17 mouse cellular contexts compared by ENCODE assay signal in the genomic region with DNA sequence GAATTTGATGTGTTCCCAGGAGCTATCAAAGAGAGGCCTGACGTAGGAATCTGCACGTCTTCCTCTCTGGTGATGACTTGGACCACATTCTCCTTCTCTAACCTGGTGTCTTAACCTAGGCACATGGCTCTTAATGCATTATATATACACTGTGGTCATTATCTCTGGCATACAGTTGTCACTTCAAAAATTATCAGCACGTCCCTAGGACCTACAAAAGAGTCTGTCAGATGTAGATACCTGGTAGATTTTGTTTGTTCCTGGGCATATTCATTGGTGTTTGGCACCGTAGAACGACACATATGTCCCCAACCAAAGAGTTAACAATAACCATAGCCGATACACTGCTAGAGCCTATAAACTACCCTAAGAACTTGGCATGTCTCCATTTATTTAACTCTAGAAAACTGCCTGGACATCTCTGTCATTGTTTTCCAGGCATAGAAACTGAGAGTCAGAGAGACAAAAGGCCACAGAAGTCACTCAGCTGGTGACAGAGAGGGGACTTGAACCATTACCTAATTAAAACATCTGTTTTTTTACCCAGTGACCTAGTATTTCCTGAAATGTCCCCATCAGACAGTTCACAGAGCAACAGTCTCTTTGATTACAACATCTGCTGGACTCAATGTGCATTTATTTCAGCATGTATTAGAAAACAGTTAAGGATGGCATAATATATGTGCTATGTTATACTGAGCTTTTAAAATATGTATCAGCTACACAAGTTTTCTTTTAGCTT. TPM values are rescaled to one million over a fixed set of nuclear protein-coding genes. Genes with fewer than 3 reads are reported as not detected.
DNase-seq lines count a peak whose midpoint lies in the region; ATAC-seq lines count a peak whose summit lies in the region.
"Had no signal": no experiment of that assay in that cellular context is flagged by ENCODE, and none has a peak within 500 bp of the region (broad histone marks: within the 10 kb centered on the region; RNA-seq: fewer than 3 reads in every experiment).

No protein-coding gene starts in this region.

- H3K36me3 ChIP-seq in heart, embryonic 10.5 days = no peaks in the 10 kb centered on the region
- no peaks in the 10 kb centered on the region for H3K36me3 ChIP-seq in liver, embryonic 15.5 days (replicated peaks)
- H3K36me3 ChIP-seq: embryonic facial prominence, embryonic 13.5 days; limb, embryonic 12.5 days; neural tube, embryonic 12.5 days had no signal

- H3K4me1 ChIP-seq in heart, embryonic 10.5 days = no peaks in the 10 kb centered on the region
- peaks cover 62% of the 10 kb centered on the region for H3K4me1 ChIP-seq in liver, embryonic 15.5 days (replicated peaks)
- H3K4me1 ChIP-seq: embryonic facial prominence, embryonic 13.5 days; forebrain, embryonic 13.5 days; limb, embryonic 12.5 days; neural tube, embryonic 12.5 days had no signal

- WGBS in heart, embryonic 10.5 days = 75% methylated on average over 6 of the region's 6 CpGs
- 17% methylated on average over 6 of the region's 6 CpGs for WGBS in liver, embryonic 15.5 days (ENCODE audit: insufficient replicate concordance)

- intact Hi-C loops in heart, postnatal 36 days (cut with DNase I) = no loop called here

- no peak for DNase-seq in heart, embryonic 10.5 days (ENCODE audit: low spot score)
- DNase-seq in heart, postnatal 36 days = no peak
- DNase-seq in 416B (ENCODE audit: low read depth) = peak; percentile 63
- DNase-seq in urinary bladder, adult 2 months (ENCODE audit: low spot score) = no peak
- DNase-seq in urinary bladder, postnatal 25 days (ENCODE audit: low spot score) = no peak
- no peak for DNase-seq in adrenal gland, postnatal 10 days
- DNase-seq: adrenal gland, adult 2 months; cerebellum, postnatal 36 days; heart, adult 11 months; kidney, postnatal 14 days; spleen, adult 18-20 months had no signal

- H3K9me3 ChIP-seq in heart, embryonic 10.5 days = no peaks in the 10 kb centered on the region
- no peaks in the 10 kb centered on the region for H3K9me3 ChIP-seq in liver, embryonic 15.5 days (replicated peaks)
- H3K9me3 ChIP-seq: embryonic facial prominence, embryonic 13.5 days; forebrain, embryonic 13.5 days; limb, embryonic 12.5 days; neural tube, embryonic 12.5 days had no signal

- H3K4me3 ChIP-seq in heart, embryonic 10.5 days = no peak overlapping the region
- H3K4me3 ChIP-seq in liver, embryonic 15.5 days (replicated peaks) = no peak overlapping the region
- H3K4me3 ChIP-seq: embryonic facial prominence, embryonic 13.5 days; forebrain, embryonic 13.5 days; limb, embryonic 12.5 days; neural tube, embryonic 12.5 days had no signal

- peak overlapping the region; percentile 31; the same call in 1 of the 2 replicates for H3K27ac ChIP-seq in heart, embryonic 10.5 days
- peak overlapping the region; percentile 90 for H3K27ac ChIP-seq in liver, embryonic 15.5 days (replicated peaks)
- H3K27ac ChIP-seq: embryonic facial prominence, embryonic 13.5 days; forebrain, embryonic 13.5 days; limb, embryonic 12.5 days; neural tube, embryonic 12.5 days had no signal

- ATAC-seq in common myeloid progenitor, adult 5-6 weeks (replicated peaks; ENCODE audit: low read depth, poor library complexity, severe bottlenecking) = peak; percentile 70
- ATAC-seq in liver, embryonic 15.5 days (ENCODE audit: insufficient read depth) = peak; percentile 98
- ATAC-seq: forebrain, embryonic 13.5 days had no signal

- H3K27me3 ChIP-seq in heart, embryonic 10.5 days (ENCODE audit: insufficient read depth, poor library complexity, severe bottlenecking) = no peaks in the 10 kb centered on the region
- H3K27me3 ChIP-seq in liver, embryonic 15.5 days = no peaks in the 10 kb centered on the region
- H3K27me3 ChIP-seq: embryonic facial prominence, embryonic 13.5 days; forebrain, embryonic 13.5 days; limb, embryonic 12.5 days; neural tube, embryonic 12.5 days had no signal

- H3K4me2 ChIP-seq in liver, embryonic 15.5 days = peak overlapping the region; percentile 48
- H3K4me2 ChIP-seq: embryonic facial prominence, embryonic 13.5 days; forebrain, embryonic 13.5 days; limb, embryonic 12.5 days; neural tube, embryonic 12.5 days had no signal

- peak overlapping the region; percentile 16 for H3K9ac ChIP-seq in liver, embryonic 15.5 days
- H3K9ac ChIP-seq: embryonic facial prominence, embryonic 13.5 days; forebrain, embryonic 13.5 days; limb, embryonic 12.5 days; neural tube, embryonic 12.5 days had no signal

RNA-seq across cellular contexts. Expression of a gene that starts 10.7 kb away (rescaled TPM):
- polyA plus RNA-seq in heart, embryonic 10.5 days (2016; fragmentation: Nextera tagmentation; extraction: Ambion mirVana) = 5.4 and 8.3 TPM in 2 replicates
- 100 to 1,000 TPM in 1 of 2 experiments, 10 to 100 TPM in 1; 86.7 to 102 TPM for total RNA-seq in heart, postnatal 36 days (2021)
- 8.2 TPM in 2 replicates for total RNA-seq in common myeloid progenitor, adult 5-6 weeks (2017)
- 19.0 and 19.1 TPM in 2 replicates for polyA plus RNA-seq in liver, embryonic 15.5 days (2015; fragmentation: Nextera tagmentation; extraction: Ambion mirVana)
- 19.9 and 23.8 TPM in 2 replicates for polyA plus RNA-seq in urinary bladder, adult 2 months (2012; rRNA removed)
- 100 to 1,000 TPM in 1 of 2 experiments, 10 to 100 TPM in 1; 66.9 to 133 TPM for total RNA-seq in adrenal gland, postnatal 10 days (2021)
